Mouse (Mus musculus) lung, adult 2 months (tissue): ENCODE data around the gene Mpeg1.

ENCODE experiments used
- CTCF ChIP-seq: fragments of 200-500 bp; IDR thresholded peaks from 2 replicates; pipeline ENCODE4 v1.5.1; 2011; ENCODE audit warnings: mild to moderate bottlenecking, low read length, control low read depth; ENCODE audit not compliant: insufficient read depth
- POLR2A ChIP-seq: fragments of 200-500 bp; IDR thresholded peaks from 2 replicates; pipeline ENCODE4 v1.6.1; 2011; ENCODE audit warnings: low read depth, mild to moderate bottlenecking, control low read depth, low read length, borderline replicate concordance; ENCODE audit errors: extremely low read depth

DNA sequence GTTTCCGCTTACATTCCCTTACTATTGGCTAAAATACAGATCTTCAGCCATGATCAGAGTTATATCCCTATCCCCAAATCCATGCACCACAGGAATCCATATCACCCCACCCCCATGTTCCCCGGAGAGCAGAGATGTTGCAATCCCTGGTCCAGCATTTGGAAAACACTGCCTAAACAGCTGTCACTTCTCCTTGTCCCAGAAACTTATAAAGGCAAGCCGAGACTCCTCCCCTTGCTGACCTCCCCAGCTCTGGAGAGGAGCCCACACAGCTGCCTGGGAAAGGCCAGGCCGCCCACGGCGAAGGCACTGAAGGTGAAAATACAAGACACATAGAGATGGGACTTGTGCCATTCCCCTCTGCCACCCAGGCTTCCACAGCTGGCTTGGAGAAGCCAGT lies 26.3 kb downstream of the Mpeg1 start:
- TF ChIP-seq CTCF: no peak
- no peak for TF ChIP-seq POLR2A
